Mouse (Mus musculus) midbrain, embryonic 16.5 days (tissue): ENCODE data around the gene Tctex1d1. TPM values are rescaled to one million over a fixed set of nuclear protein-coding genes. Genes with fewer than 3 reads are reported as not detected.

Experiments used
- ATAC-seq: fragments of 200-750 bp; cut with Nextera tagmentation; 2 replicates; pipeline ENCODE4 v1.8.0; 2017; ENCODE audit warnings: moderate TSS enrichment
- H3K27ac ChIP-seq: fragments of 300-500 bp; sonication (generic); 2 replicates; pipeline ENCODE4 v1.5.1; 2014; ENCODE audit warnings: mild to moderate bottlenecking, low read length, mixed read lengths
- H3K27me3 ChIP-seq: fragments of 300-500 bp; sonication (generic); 2 replicates; pipeline ENCODE4 v1.6.1; 2014; ENCODE audit warnings: low read depth, low read length, mixed read lengths; ENCODE audit not compliant: control insufficient read depth, insufficient read depth
- H3K36me3 ChIP-seq: fragments of 300-500 bp; sonication (generic); 2 replicates; pipeline ENCODE4 v1.6.1; 2014; ENCODE audit warnings: mild to moderate bottlenecking, low read length, moderate library complexity, mixed read lengths; ENCODE audit not compliant: control insufficient read depth, insufficient read depth
- H3K4me1 ChIP-seq: fragments of 300-500 bp; sonication (generic); 2 replicates; pipeline ENCODE4 v1.6.1; 2014; ENCODE audit warnings: mild to moderate bottlenecking, low read length, mixed read lengths; ENCODE audit not compliant: control insufficient read depth, insufficient read depth
- H3K4me2 ChIP-seq: fragments of 300-500 bp; sonication (generic); 2 replicates; pipeline ENCODE4 v1.6.1; 2014; ENCODE audit warnings: mild to moderate bottlenecking, low read length, mixed read lengths
- H3K4me3 ChIP-seq: fragments of 300-500 bp; sonication (generic); 2 replicates; pipeline ENCODE4 v1.5.1; 2014; ENCODE audit warnings: low read depth, mild to moderate bottlenecking, low read length, moderate library complexity, mixed read lengths
- H3K9ac ChIP-seq: fragments of 300-500 bp; sonication (generic); 2 replicates; pipeline ENCODE4 v1.6.1; 2014; ENCODE audit warnings: low read depth, low read length, mixed read lengths
- H3K9me3 ChIP-seq: fragments of 300-500 bp; sonication (generic); replicated peaks from 2 replicates; pipeline ENCODE4 v1.6.1; 2014; ENCODE audit warnings: mild to moderate bottlenecking, low read length, mixed read lengths; ENCODE audit not compliant: control insufficient read depth, poor library complexity, severe bottlenecking
- WGBS: fragments of 180-500 bp; shearing (Covaris S2); extraction: QIAGEN DNeasy Blood & Tissue Kit; methylation state at CpG from one replicate; pipeline ENCODE4 v1.1.7; 2014; 5-methylcytosine and 5-hydroxymethylcytosine counted together
- polyA plus RNA-seq: library from polyadenylated mRNA; unstranded; fragments of >200 nt; fragmentation: Nextera tagmentation; extraction: Ambion mirVana; gene quantifications from 2 replicates; pipeline ENCODE4 v1.2.1, GENCODE M21; 2015

Gene Tctex1d1
- polyA plus RNA-seq, 1 experiment from 2014 or later, result 2.4 TPM

GRCm38 (mm10) chr4:102991685-102992084 is 13.3 kb downstream of the Tctex1d1 start:
- Histone ChIP-seq H3K9ac (no peak overlapping the region), H3K36me3 (no peaks in the 10 kb centered on the region), H3K27me3 (no peaks in the 10 kb centered on the region), H3K4me2 (no peak overlapping the region), H3K27ac (no peak overlapping the region), H3K4me1 (no peaks in the 10 kb centered on the region), H3K4me3 (no peak overlapping the region), H3K9me3 (no peaks in the 10 kb centered on the region)
- no peak for ATAC-seq
- 68% methylated on average over 3 of the region's 3 CpGs for WGBS

DNA sequence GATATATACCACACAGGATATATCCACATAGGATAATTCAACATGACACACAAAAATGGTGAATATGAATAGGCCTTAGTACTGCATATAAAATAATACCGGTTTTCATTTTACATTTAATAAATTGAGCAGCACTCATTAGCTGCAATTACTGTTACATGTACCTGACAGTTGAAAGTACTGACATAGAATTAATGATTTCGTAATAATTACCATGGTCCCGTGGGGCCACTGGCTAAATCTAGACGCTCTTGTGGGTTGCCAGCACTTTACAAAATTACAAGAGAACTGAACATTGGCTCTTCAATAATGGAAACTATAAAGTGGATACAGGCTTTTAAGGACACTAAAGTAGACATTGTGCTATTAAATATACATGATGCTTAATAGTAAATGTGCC is 26.3 kb downstream of the Tctex1d1 start:
- no peak overlapping the region for H3K4me3 ChIP-seq
- H3K27ac ChIP-seq, result no peak overlapping the region
- H3K27me3 ChIP-seq, result no peaks in the 10 kb centered on the region
- no peak overlapping the region for H3K4me2 ChIP-seq
- 74% methylated on average over 4 of the region's 4 CpGs for WGBS
- ATAC-seq, result peak; percentile 36; the same call in 1 of the 2 replicates
- H3K36me3 ChIP-seq, result no peaks in the 10 kb centered on the region
- peaks cover 13% of the 10 kb centered on the region for H3K4me1 ChIP-seq
- H3K9ac ChIP-seq, result no peak overlapping the region
- no peaks in the 10 kb centered on the region for H3K9me3 ChIP-seq

DNA sequence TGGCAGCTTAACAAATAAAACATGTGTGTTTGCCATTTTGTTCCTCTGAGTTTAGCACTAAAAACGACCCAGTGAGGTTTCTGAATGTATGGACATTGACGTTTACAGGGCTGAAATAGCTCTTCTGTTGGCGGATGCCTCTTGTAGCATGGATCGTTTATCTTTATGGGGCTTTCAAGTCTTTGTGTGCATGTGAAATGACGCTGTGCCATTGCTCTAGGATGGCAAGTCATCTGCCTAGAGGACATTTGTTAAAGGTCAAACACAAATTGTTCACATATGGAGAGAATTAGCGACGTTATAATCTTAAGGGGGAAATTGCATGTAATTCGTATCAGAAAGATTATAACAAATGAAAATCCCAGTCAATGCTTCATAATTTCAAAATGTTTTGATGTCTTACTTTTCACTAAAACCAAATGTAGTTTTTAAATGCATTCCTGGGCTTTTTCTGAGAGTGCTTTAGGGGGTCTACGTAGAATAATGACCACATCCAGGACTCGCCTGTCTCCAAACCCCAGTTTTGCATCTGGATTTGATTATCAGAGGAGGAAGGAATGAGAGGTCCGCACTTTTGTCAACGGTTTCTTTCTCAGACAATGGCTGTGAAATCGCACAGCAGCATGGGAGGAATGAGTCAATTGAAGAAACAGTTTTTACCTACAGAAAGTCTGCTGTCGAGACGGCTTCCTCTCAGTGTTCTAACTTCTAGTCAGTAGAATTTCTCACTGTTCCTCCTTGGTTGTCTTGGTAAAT is 27.0 kb downstream of the Tctex1d1 start:
- H3K27ac ChIP-seq, result no peak overlapping the region
- H3K27me3 ChIP-seq, result no peaks in the 10 kb centered on the region
- H3K9me3 ChIP-seq, result no peaks in the 10 kb centered on the region
- H3K36me3 ChIP-seq, result no peaks in the 10 kb centered on the region
- H3K9ac ChIP-seq, result no peak overlapping the region
- WGBS, result 60% methylated on average over 15 of the region's 15 CpGs
- H3K4me2 ChIP-seq, result no peak overlapping the region
- peaks cover 13% of the 10 kb centered on the region for H3K4me1 ChIP-seq
- no peak overlapping the region for H3K4me3 ChIP-seq
- no peak for ATAC-seq

DNA sequence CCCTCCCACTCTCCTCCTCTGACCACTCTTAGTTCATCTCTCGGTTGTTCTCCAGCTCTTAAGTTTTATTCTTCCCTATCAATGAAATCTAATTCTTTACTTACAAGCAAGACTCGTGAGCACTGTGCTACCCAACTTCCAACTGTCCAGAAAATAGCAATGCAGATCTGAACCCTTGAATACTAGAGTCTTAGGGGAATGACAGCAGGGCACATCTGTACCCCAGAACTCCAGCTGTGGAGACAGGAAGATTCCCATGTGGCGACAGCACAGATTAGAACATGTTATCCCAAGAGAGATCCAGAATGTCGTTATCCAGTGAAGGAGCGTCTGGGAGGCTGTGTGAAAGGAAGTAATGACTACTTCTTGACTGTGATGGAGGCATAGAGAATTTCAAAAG is 27.9 kb downstream of the Tctex1d1 start:
- no peaks in the 10 kb centered on the region for H3K9me3 ChIP-seq
- no peaks in the 10 kb centered on the region for H3K27me3 ChIP-seq
- H3K27ac ChIP-seq, result no peak overlapping the region
- no peaks in the 10 kb centered on the region for H3K36me3 ChIP-seq
- ATAC-seq, result no peak
- WGBS, result 63% methylated on average over 5 of the region's 5 CpGs
- H3K9ac ChIP-seq, result no peak overlapping the region
- peaks cover 14% of the 10 kb centered on the region for H3K4me1 ChIP-seq
- no peak overlapping the region for H3K4me2 ChIP-seq
- no peak overlapping the region for H3K4me3 ChIP-seq

GRCm38 (mm10) chr4:103006943-103007418 is 28.6 kb downstream of the Tctex1d1 start:
- H3K4me2 ChIP-seq, result no peak overlapping the region
- H3K9me3 ChIP-seq, result no peaks in the 10 kb centered on the region
- no peak for ATAC-seq
- no peak overlapping the region for H3K4me3 ChIP-seq
- WGBS, result 13% methylated on average over 4 of the region's 4 CpGs
- H3K36me3 ChIP-seq, result no peaks in the 10 kb centered on the region
- H3K27ac ChIP-seq, result 0 out of 2 replicates have a peak overlapping the region, but pooled peaks have one; percentile 34
- H3K4me1 ChIP-seq, result peaks cover 20% of the 10 kb centered on the region
- H3K9ac ChIP-seq, result no peak overlapping the region
- H3K27me3 ChIP-seq, result no peaks in the 10 kb centered on the region

GRCm38 (mm10) chr4:103010734-103011133 is 32.3 kb downstream of the Tctex1d1 start:
- Histone ChIP-seq H3K4me1 (peaks cover 33% of the 10 kb centered on the region), H3K9me3 (no peaks in the 10 kb centered on the region), H3K27ac (no peak overlapping the region), H3K4me2 (no peak overlapping the region), H3K4me3 (no peak overlapping the region), H3K9ac (no peak overlapping the region), H3K36me3 (no peaks in the 10 kb centered on the region), H3K27me3 (no peaks in the 10 kb centered on the region)
- ATAC-seq, result no peak
- 92% methylated on average over 4 of the region's 4 CpGs for WGBS

DNA sequence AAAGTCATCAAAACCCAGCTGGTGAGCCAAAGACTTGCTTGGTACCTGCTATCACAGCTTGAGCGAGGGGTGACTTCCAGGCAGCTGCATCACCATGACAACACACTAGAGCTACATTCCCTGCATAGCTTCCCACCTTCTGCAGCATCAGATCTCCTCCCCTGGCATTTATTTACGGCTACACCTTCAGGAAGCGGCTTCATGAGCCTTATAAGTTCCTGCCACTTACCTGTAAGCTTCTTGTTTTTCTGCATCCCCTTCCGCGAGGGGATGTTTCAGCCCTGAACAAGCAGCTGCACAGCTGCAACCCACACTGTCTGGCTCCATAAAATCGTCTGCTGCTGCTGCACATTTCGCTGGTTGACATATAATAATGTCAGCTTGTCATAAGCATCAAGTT is 33.4 kb downstream of the Tctex1d1 start:
- Histone ChIP-seq H3K4me3 (peak overlapping the region; percentile 13; the same call in 1 of the 2 replicates), H3K4me2 (peak overlapping the region; percentile 44), H3K9me3 (no peaks in the 10 kb centered on the region), H3K36me3 (no peaks in the 10 kb centered on the region), H3K27me3 (no peaks in the 10 kb centered on the region), H3K9ac (peak overlapping the region; percentile 47; the same call in 1 of the 2 replicates), H3K4me1 (peaks cover 29% of the 10 kb centered on the region), H3K27ac (peak overlapping the region; percentile 82)
- ATAC-seq, result peak; percentile 94
- WGBS, result 23% methylated on average over 7 of the region's 7 CpGs

DNA sequence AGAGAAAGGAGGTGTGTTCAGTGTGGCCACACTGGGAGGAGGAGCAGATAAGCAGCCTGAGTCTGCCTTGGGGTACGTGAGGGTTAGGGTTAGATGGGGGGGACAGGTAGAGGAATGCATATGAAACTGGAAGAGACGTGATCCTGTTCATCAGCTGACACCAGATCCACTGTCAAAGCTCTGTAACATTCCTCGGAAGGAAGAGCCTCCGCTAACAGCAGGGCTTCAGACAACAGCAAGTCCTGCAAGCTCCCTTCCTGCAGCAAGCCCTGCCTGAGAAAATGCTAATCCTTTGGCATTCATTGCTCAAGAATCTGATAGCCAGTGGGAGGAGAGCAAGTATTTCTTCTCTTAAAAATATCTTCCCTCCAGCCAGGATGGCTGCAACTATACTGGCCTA is 35.1 kb downstream of the Tctex1d1 start:
- 5% methylated on average over 4 of the region's 4 CpGs for WGBS
- H3K4me2 ChIP-seq, result peak overlapping the region; percentile 12; the same call in 1 of the 2 replicates
- H3K4me1 ChIP-seq, result peaks cover 22% of the 10 kb centered on the region
- H3K4me3 ChIP-seq, result no peak overlapping the region
- H3K9ac ChIP-seq, result no peak overlapping the region
- H3K9me3 ChIP-seq, result no peaks in the 10 kb centered on the region
- H3K27ac ChIP-seq, result no peak overlapping the region
- H3K36me3 ChIP-seq, result no peaks in the 10 kb centered on the region
- H3K27me3 ChIP-seq, result no peaks in the 10 kb centered on the region
- ATAC-seq, result no peak

- no peaks in the 10 kb centered on the region for H3K4me1 ChIP-seq
- H3K27me3 ChIP-seq, result no peaks in the 10 kb centered on the region
- WGBS, result 96% methylated on average over 4 of the region's 4 CpGs
- H3K27ac ChIP-seq, result no peak within 1 kb of the TSS
- ATAC-seq, result no peak
- no peak within 1 kb of the TSS for H3K9ac ChIP-seq
- no peaks in the 10 kb centered on the region for H3K9me3 ChIP-seq
- no peak within 1 kb of the TSS for H3K4me3 ChIP-seq
- no peak within 1 kb of the TSS for H3K4me2 ChIP-seq
- H3K36me3 ChIP-seq, result no peaks in the 10 kb centered on the region
Measured at GRCm38 (mm10) chr4:103026621-103027020, 48.2 kb downstream of the Tctex1d1 start, which contains the start of gene Insl5. TSS of gene Insl5 (minus strand) at chr4:103026842.
